Mouse (Mus musculus) embryonic facial prominence, embryonic 12.5 days (tissue): ENCODE data around the gene Rps19bp1. TPM values are rescaled to one million over a fixed set of nuclear protein-coding genes. Genes with fewer than 3 reads are reported as not detected.

Experiments used
- ATAC-seq: fragments of 200-750 bp; cut with Nextera tagmentation; 2 replicates; pipeline ENCODE4 v1.8.0; 2017; ENCODE audit not compliant: insufficient number of reproducible peaks, insufficient read depth, low FRiP score, low TSS enrichment
- H3K27ac ChIP-seq: fragments of 300-500 bp; sonication (generic); 2 replicates; pipeline ENCODE4 v1.5.1; 2016; ENCODE audit warnings: mild to moderate bottlenecking
- H3K27me3 ChIP-seq: fragments of 300-500 bp; sonication (generic); 2 replicates; pipeline ENCODE4 v1.6.1; 2016; ENCODE audit warnings: mild to moderate bottlenecking, moderate library complexity
- H3K36me3 ChIP-seq: fragments of 300-500 bp; sonication (generic); 2 replicates; pipeline ENCODE4 v1.6.1; 2016; ENCODE audit warnings: mild to moderate bottlenecking
- H3K4me1 ChIP-seq: fragments of 300-500 bp; sonication (generic); 2 replicates; pipeline ENCODE4 v1.6.1; 2016
- H3K4me2 ChIP-seq: fragments of 300-500 bp; sonication (generic); replicated peaks from 2 replicates; pipeline ENCODE4 v1.6.1; 2016; ENCODE audit warnings: mild to moderate bottlenecking, moderate library complexity
- H3K4me3 ChIP-seq: fragments of 300-500 bp; sonication (generic); 2 replicates; pipeline ENCODE4 v1.5.1; 2016; ENCODE audit warnings: mild to moderate bottlenecking
- H3K9ac ChIP-seq: fragments of 300-500 bp; sonication (generic); 2 replicates; pipeline ENCODE4 v1.6.1; 2016; ENCODE audit warnings: mild to moderate bottlenecking, moderate library complexity
- H3K9me3 ChIP-seq: fragments of 300-500 bp; sonication (generic); 2 replicates; pipeline ENCODE4 v1.6.1; 2016; ENCODE audit warnings: mild to moderate bottlenecking, moderate library complexity
- WGBS: fragments of 180-500 bp; shearing (Covaris S2); methylation state at CpG from one replicate; pipeline ENCODE4 v1.1.7; 2016; 5-methylcytosine and 5-hydroxymethylcytosine counted together
- polyA plus RNA-seq: library from polyadenylated mRNA; unstranded; fragments of >200 nt; fragmentation: Nextera tagmentation; extraction: Ambion mirVana; gene quantifications from 2 replicates; pipeline ENCODE4 v1.2.1, GENCODE M21; 2016

Rps19bp1 gene
- 65.3 and 65.9 TPM in 2 replicates for polyA plus RNA-seq

GRCm38 (mm10) chr15:80263610-80264575, at the start of gene Rps19bp1:
TSS of gene Rps19bp1 (minus strand) at chr15:80264315.
- Histone ChIP-seq H3K27ac (peak within 1 kb of the TSS; percentile 63; the same call in 1 of the 2 replicates), H3K4me3 (peak within 1 kb of the TSS; percentile 94), H3K27me3 (no peaks in the 10 kb centered on the region), H3K4me1 (peaks cover 12% of the 10 kb centered on the region), H3K36me3 (peaks cover 22% of the 10 kb centered on the region), H3K9me3 (no peaks in the 10 kb centered on the region), H3K4me2 (peak within 1 kb of the TSS; percentile 81), H3K9ac (peak within 1 kb of the TSS; percentile 90)
- peak; percentile 86 for ATAC-seq
- 1% methylated on average over 66 of the region's 66 CpGs for WGBS

- H3K9me3 ChIP-seq = no peaks in the 10 kb centered on the region
- no peak overlapping the region for H3K27ac ChIP-seq
- H3K36me3 ChIP-seq = no peaks in the 10 kb centered on the region
- ATAC-seq = no peak
- no peak overlapping the region for H3K4me2 ChIP-seq
- no peaks in the 10 kb centered on the region for H3K4me1 ChIP-seq
- no peak overlapping the region for H3K9ac ChIP-seq
- no peak overlapping the region for H3K4me3 ChIP-seq
- WGBS = 37% methylated on average over 8 of the region's 8 CpGs
- peaks cover 8% of the 10 kb centered on the region for H3K27me3 ChIP-seq
These were observed 42.0 kb upstream of the Rps19bp1 start for GRCm38 (mm10) chr15:80306146-80306545.

- Histone ChIP-seq H3K36me3 (no peaks in the 10 kb centered on the region), H3K4me1 (no peaks in the 10 kb centered on the region), H3K4me2 (no peak overlapping the region), H3K9me3 (no peaks in the 10 kb centered on the region), H3K9ac (no peak overlapping the region), H3K27me3 (peaks cover 8% of the 10 kb centered on the region), H3K4me3 (no peak overlapping the region), H3K27ac (no peak overlapping the region)
- WGBS = 87% methylated on average over 12 of the region's 12 CpGs
- no peak for ATAC-seq
These were observed 40.1 kb upstream of the Rps19bp1 start for GRCm38 (mm10) chr15:80304188-80304587.

- Histone ChIP-seq H3K4me2 (no peak overlapping the region), H3K9ac (no peak overlapping the region), H3K36me3 (no peaks in the 10 kb centered on the region), H3K4me1 (no peaks in the 10 kb centered on the region), H3K27ac (no peak overlapping the region), H3K9me3 (no peaks in the 10 kb centered on the region), H3K27me3 (peaks cover 8% of the 10 kb centered on the region), H3K4me3 (no peak overlapping the region)
- no peak for ATAC-seq
- 70% methylated on average over 14 of the region's 14 CpGs for WGBS
These were observed 39.7 kb upstream of the Rps19bp1 start for GRCm38 (mm10) chr15:80303779-80304178.

GRCm38 (mm10) chr15:80297146-80297545, 33.0 kb upstream of the Rps19bp1 start:
- 100% methylated on average over 1 of the region's 1 CpGs for WGBS
- no peak overlapping the region for H3K9ac ChIP-seq

GRCm38 (mm10) chr15:80289436-80289835, 25.3 kb upstream of the Rps19bp1 start:
- peaks cover 71% of the 10 kb centered on the region for H3K27me3 ChIP-seq

More at GRCm38 (mm10) chr15:80297146-80297545, 33.0 kb upstream of the Rps19bp1 start:
- no peak overlapping the region for H3K4me3 ChIP-seq
- no peaks in the 10 kb centered on the region for H3K4me1 ChIP-seq
- no peaks in the 10 kb centered on the region for H3K9me3 ChIP-seq
- H3K36me3 ChIP-seq = no peaks in the 10 kb centered on the region
- H3K4me2 ChIP-seq = no peak overlapping the region
- no peak for ATAC-seq
- H3K27me3 ChIP-seq = no peaks in the 10 kb centered on the region
- no peak overlapping the region for H3K27ac ChIP-seq

GRCm38 (mm10) chr15:80288036-80288435, 23.9 kb upstream of the Rps19bp1 start:
- Histone ChIP-seq H3K4me2 (peak overlapping the region; percentile 94), H3K27ac (no peak overlapping the region), H3K9me3 (no peaks in the 10 kb centered on the region), H3K4me1 (peaks cover 11% of the 10 kb centered on the region), H3K4me3 (peak overlapping the region; percentile 48), H3K9ac (peak overlapping the region; percentile 62; the same call in 1 of the 2 replicates), H3K27me3 (peaks cover 82% of the 10 kb centered on the region), H3K36me3 (no peaks in the 10 kb centered on the region)
- no peak for ATAC-seq
- 2% methylated on average over 23 of the region's 23 CpGs for WGBS

More at GRCm38 (mm10) chr15:80289436-80289835, 25.3 kb upstream of the Rps19bp1 start:
- Histone ChIP-seq H3K9me3 (no peaks in the 10 kb centered on the region), H3K4me2 (no peak overlapping the region), H3K27ac (no peak overlapping the region), H3K4me1 (peaks cover 11% of the 10 kb centered on the region), H3K4me3 (no peak overlapping the region), H3K36me3 (no peaks in the 10 kb centered on the region), H3K9ac (no peak overlapping the region)
- no peak; the same call in 1 of the 2 replicates for ATAC-seq
- 7% methylated on average over 10 of the region's 10 CpGs for WGBS

GRCm38 (mm10) chr15:80286851-80287415, 22.8 kb upstream of the Rps19bp1 start, which contains the start of gene Cacna1i:
TSS of gene Cacna1i (plus strand) at chr15:80287238.
- peaks cover 11% of the 10 kb centered on the region for H3K4me1 ChIP-seq
- ATAC-seq = no peak
- no peak within 1 kb of the TSS for H3K27ac ChIP-seq
- no peaks in the 10 kb centered on the region for H3K36me3 ChIP-seq
- peak within 1 kb of the TSS; percentile 62 for H3K9ac ChIP-seq
- H3K4me3 ChIP-seq = peak within 1 kb of the TSS; percentile 48
- WGBS = 3% methylated on average over 41 of the region's 50 CpGs
- H3K27me3 ChIP-seq = peaks cover 90% of the 10 kb centered on the region
- H3K4me2 ChIP-seq = peak within 1 kb of the TSS; percentile 94
- no peaks in the 10 kb centered on the region for H3K9me3 ChIP-seq

GRCm38 (mm10) chr15:80280646-80281045, 16.5 kb upstream of the Rps19bp1 start:
- 22% methylated on average over 6 of the region's 6 CpGs for WGBS
- Histone ChIP-seq H3K9ac (no peak overlapping the region), H3K27ac (no peak overlapping the region), H3K4me2 (no peak overlapping the region), H3K27me3 (peaks cover 54% of the 10 kb centered on the region), H3K36me3 (no peaks in the 10 kb centered on the region), H3K4me1 (no peaks in the 10 kb centered on the region), H3K9me3 (no peaks in the 10 kb centered on the region), H3K4me3 (no peak overlapping the region)
- no peak for ATAC-seq

- Histone ChIP-seq H3K4me3 (no peak overlapping the region), H3K36me3 (no peaks in the 10 kb centered on the region), H3K9me3 (no peaks in the 10 kb centered on the region), H3K4me1 (no peaks in the 10 kb centered on the region), H3K27ac (no peak overlapping the region), H3K4me2 (no peak overlapping the region), H3K9ac (no peak overlapping the region), H3K27me3 (peaks cover 38% of the 10 kb centered on the region)
- no peak for ATAC-seq
- 76% methylated on average over 2 of the region's 2 CpGs for WGBS
These were observed 14.9 kb upstream of the Rps19bp1 start for GRCm38 (mm10) chr15:80279053-80279452.

GRCm38 (mm10) chr15:80278121-80278759, 14.1 kb upstream of the Rps19bp1 start:
- ATAC-seq = no peak
- H3K27ac ChIP-seq = no peak overlapping the region
- peaks cover 33% of the 10 kb centered on the region for H3K27me3 ChIP-seq
- WGBS = 63% methylated on average over 5 of the region's 5 CpGs
- H3K4me2 ChIP-seq = no peak overlapping the region
- H3K4me1 ChIP-seq = no peaks in the 10 kb centered on the region
- H3K4me3 ChIP-seq = no peak overlapping the region
- H3K36me3 ChIP-seq = no peaks in the 10 kb centered on the region
- no peak overlapping the region for H3K9ac ChIP-seq
- no peaks in the 10 kb centered on the region for H3K9me3 ChIP-seq
